Mouse (Mus musculus): Measurements from ENCODE around the gene Esrp2. TPM values are rescaled to one million over a fixed set of nuclear protein-coding genes. Genes with fewer than 3 reads are reported as not detected.

Gene Esrp2
- polyA plus RNA-seq, 1 experiment = 0.02 TPM

DNA sequence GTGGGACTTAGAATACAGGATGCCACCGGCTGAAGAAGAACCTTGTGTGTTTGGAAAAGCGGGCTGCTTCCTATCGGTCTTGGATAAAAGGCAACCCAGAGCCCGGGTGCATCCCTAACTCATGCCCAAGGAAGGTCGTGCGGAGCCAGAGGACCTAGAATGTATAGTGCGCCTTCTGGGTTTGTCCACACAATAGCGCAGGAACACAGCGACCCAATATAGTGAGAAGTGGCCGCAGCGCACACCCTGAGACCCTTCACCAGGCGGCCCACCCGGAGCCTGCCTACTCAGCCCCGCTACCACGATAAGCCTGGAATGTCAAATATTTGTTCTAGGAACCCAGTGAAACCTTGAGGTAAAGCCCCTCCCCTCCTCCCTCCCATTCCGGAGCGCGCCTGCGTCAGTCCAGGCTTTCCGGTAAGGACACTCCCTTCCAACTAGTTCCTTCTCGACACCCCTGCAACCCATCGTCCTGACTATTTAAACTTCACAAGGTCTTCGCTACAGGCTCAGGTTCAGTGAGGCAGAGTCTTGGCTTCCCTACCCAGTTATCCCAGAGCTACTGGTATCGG is 1.2 kb upstream of the Esrp2 start:
- Histone ChIP-seq H3K36me3 (ENCODE audit: control insufficient read depth) (peaks cover 7% of the 10 kb centered on the region), H3K4me3 (replicated peaks) (peak overlapping the region; percentile 56), H3K4me1 (ENCODE audit: control insufficient read depth) (peaks cover 30% of the 10 kb centered on the region), H3K9me3 (ENCODE audit: control insufficient read depth, low read length) (peaks cover 20% of the 10 kb centered on the region; the same call in 1 of the 2 replicates), H3K27me3 (ENCODE audit: control insufficient read depth) (peaks cover 77% of the 10 kb centered on the region)
- no peak for TF ChIP-seq TAL1 (IDR thresholded peaks at IDR 0.05; ENCODE audit: low read length)
- TF ChIP-seq GATA1 (IDR thresholded peaks at IDR 0.05; ENCODE audit: low read length) = no peak

DNA sequence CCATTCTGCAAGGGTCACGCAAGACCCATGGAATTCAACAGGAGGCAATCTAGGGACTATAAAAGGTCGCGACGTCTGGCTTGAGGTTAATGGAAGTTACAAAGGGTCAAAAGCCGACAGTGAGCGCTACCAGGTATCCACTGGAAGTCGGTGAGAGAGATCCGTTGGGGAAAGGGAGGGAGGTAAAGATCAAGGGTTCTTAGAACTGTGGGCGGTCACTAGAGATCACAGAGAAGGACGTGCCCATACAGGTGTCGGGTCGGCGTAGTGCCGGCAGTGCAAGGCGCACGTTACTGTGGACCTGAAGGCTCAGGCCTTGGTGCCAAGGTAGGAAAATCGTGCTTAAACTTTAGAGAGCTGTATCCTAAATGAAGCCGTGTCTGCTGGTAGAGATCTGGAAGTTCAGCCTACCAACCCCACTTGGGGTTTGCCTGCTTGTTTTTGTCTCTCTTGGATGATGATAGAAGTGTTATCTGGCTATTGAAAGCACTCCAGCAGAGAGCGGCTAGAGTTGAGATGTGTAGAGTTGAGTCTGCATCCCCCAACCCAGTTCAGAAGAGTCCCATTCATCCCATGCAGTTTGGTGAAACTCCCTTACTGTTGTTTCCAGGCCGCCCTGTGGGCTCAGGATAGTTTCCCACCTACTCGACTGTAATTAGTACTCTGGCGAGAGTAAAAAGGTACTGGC is 588 bp upstream of the Esrp2 start:
- no peak for TF ChIP-seq TAL1 (IDR thresholded peaks at IDR 0.05; ENCODE audit: low read length)
- TF ChIP-seq GATA1 (IDR thresholded peaks at IDR 0.05; ENCODE audit: low read length) = no peak
- Histone ChIP-seq H3K4me3 (replicated peaks) (peak overlapping the region; percentile 56), H3K36me3 (ENCODE audit: control insufficient read depth) (peaks cover 13% of the 10 kb centered on the region), H3K9me3 (ENCODE audit: control insufficient read depth, low read length) (peaks cover 20% of the 10 kb centered on the region; the same call in 1 of the 2 replicates), H3K27me3 (ENCODE audit: control insufficient read depth) (peaks cover 78% of the 10 kb centered on the region), H3K4me1 (ENCODE audit: control insufficient read depth) (peaks cover 31% of the 10 kb centered on the region)

DNA sequence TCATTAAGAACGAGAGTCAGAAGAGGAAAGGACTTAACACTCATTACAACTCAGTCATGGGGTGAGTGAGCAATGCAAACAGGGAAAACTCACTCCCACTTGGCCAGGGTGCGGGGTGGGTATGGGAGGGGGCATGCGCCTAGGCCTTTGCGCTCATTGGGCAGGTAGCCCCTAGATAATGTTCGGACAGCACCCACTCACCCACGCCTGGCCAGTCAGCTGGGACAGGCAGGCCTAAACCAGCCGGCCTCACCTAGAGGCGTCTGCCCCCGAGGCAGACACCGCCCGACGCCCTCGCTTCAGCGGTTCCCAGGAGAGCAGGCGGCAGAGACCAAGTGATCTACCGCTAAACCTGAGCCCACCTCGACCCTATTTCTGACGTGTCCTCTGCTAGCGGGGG is 1.1 kb downstream of the Esrp2 start:
- Histone ChIP-seq H3K36me3 (ENCODE audit: control insufficient read depth) (peaks cover 30% of the 10 kb centered on the region), H3K27me3 (ENCODE audit: control insufficient read depth) (peaks cover 78% of the 10 kb centered on the region), H3K4me1 (ENCODE audit: control insufficient read depth) (peaks cover 34% of the 10 kb centered on the region), H3K9me3 (ENCODE audit: control insufficient read depth, low read length) (peaks cover 20% of the 10 kb centered on the region; the same call in 1 of the 2 replicates), H3K4me3 (replicated peaks) (peak overlapping the region; percentile 56)
- TF ChIP-seq TAL1 (IDR thresholded peaks at IDR 0.05; ENCODE audit: low read length) (no peak), GATA1 (IDR thresholded peaks at IDR 0.05; ENCODE audit: low read length) (no peak)

DNA sequence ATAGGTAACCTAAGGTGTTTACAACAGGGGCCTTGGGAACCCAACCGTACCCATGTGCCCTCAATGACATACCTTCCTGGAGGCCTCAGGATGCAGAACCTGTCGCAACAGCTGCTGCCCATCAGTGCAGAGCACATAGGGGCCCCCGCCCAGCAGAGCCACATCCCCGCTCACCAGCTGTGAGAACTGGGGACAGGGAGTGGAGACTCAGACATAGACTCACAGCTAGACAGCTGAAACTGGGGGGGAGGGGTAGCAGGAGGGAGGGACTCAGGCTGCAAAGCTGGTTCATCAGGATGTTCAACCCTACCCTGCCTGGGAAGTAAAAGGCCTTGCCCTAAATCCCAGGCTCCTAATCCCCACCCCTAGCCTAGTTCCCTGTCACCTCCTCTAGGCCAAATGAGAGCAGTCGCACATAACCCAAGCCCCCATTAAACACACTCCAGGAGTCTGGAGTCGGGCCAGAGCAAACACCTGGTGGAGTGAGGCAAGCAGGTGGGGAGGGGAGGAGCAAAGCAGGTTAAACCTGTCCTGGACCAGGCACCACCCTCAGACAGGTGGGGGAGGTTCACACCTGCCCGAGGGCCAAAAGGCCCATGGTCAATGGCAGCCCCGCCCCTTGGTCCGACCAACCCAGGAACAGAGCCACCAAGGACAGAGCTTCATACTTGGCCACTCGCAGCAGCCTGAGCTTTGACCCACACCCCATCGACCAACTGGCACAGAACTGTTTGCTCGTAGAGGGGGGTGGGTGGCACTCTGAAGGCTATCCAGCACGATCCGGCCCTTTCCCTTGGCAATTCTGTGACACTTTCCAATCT is 1.8 kb downstream of the Esrp2 start:
- Histone ChIP-seq H3K27me3 (ENCODE audit: control insufficient read depth) (peaks cover 71% of the 10 kb centered on the region), H3K9me3 (ENCODE audit: control insufficient read depth, low read length) (peaks cover 20% of the 10 kb centered on the region; the same call in 1 of the 2 replicates), H3K4me3 (replicated peaks) (peak overlapping the region; percentile 56), H3K4me1 (ENCODE audit: control insufficient read depth) (peaks cover 34% of the 10 kb centered on the region), H3K36me3 (ENCODE audit: control insufficient read depth) (peaks cover 37% of the 10 kb centered on the region)
- TF ChIP-seq TAL1 (IDR thresholded peaks at IDR 0.05; ENCODE audit: low read length) = no peak
- no peak for TF ChIP-seq GATA1 (IDR thresholded peaks at IDR 0.05; ENCODE audit: low read length)

DNA sequence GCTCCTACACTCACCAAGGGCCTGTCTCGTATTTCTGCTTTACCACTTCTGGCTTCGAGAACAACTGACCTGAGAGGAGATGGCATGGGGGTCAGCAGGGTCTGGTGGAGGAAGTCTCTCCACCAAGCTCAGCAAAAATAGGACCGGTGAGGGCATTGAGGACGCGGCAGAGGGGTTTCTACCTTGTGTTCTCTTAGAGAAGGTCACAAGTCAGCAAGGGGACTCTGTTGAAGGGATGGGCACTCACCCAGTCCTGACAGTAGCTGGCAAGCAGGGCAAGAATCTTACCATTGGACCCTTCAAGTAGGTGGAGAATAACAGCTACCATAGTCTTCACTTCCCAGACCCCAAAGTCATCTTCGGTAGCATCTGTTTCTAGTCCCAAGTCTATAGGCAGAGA is 2.8 kb downstream of the Esrp2 start:
- Histone ChIP-seq H3K27me3 (ENCODE audit: control insufficient read depth) (peaks cover 61% of the 10 kb centered on the region), H3K9me3 (ENCODE audit: control insufficient read depth, low read length) (peaks cover 20% of the 10 kb centered on the region; the same call in 1 of the 2 replicates), H3K36me3 (ENCODE audit: control insufficient read depth) (peaks cover 47% of the 10 kb centered on the region), H3K4me1 (ENCODE audit: control insufficient read depth) (peaks cover 34% of the 10 kb centered on the region), H3K4me3 (replicated peaks) (no peak overlapping the region)
- TF ChIP-seq TAL1 (IDR thresholded peaks at IDR 0.05; ENCODE audit: low read length) (no peak), GATA1 (IDR thresholded peaks at IDR 0.05; ENCODE audit: low read length) (no peak)

DNA sequence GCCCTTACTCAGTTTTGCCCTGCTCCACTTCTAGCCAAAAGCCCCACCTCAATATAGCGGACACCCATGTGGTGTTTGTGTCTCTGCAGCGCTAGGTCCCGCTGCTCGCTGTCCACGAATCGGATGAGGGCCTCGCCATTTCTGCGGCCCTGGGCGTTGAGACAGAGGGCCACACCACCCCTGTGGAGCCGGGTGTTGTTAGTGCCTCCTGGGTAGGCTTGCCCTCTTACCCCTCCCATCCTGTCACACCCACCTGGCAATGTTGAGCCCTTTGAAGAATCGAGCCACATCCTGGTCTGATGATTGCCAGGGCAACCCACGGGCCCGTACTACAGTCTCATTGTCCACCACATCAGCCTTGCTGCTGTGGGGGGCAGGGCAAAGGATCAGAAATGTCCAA is 3.2 kb downstream of the Esrp2 start:
- Histone ChIP-seq H3K4me1 (ENCODE audit: control insufficient read depth) (peaks cover 34% of the 10 kb centered on the region), H3K27me3 (ENCODE audit: control insufficient read depth) (peaks cover 57% of the 10 kb centered on the region), H3K4me3 (replicated peaks) (no peak overlapping the region), H3K36me3 (ENCODE audit: control insufficient read depth) (peaks cover 51% of the 10 kb centered on the region), H3K9me3 (ENCODE audit: control insufficient read depth, low read length) (peaks cover 20% of the 10 kb centered on the region; the same call in 1 of the 2 replicates)
- TF ChIP-seq GATA1 (IDR thresholded peaks at IDR 0.05; ENCODE audit: low read length) (no peak), TAL1 (IDR thresholded peaks at IDR 0.05; ENCODE audit: low read length) (no peak)

DNA sequence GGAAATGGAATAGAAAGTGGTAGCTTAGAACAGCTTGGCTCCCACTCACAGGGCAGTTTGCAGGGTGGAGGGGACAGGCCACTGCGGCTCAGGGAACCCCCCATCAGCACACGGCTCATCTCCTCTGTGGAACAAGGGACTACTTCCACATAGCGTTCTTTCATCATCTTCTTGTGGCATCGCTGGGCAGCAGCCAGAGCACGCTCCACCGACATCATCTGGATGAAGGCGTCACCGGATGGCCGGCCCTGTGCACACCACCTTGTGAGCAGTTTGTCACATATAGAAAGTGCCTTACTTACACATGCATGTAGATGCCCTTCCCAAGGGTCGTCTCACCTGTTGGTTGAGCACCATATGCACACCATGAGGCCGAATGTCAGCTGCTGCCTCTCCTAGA is 4.4 kb downstream of the Esrp2 start:
- TF ChIP-seq TAL1 (IDR thresholded peaks at IDR 0.05; ENCODE audit: low read length) = no peak
- peaks cover 16% of the 10 kb centered on the region; the same call in 1 of the 2 replicates for H3K9me3 ChIP-seq (ENCODE audit: control insufficient read depth, low read length)
- peaks cover 23% of the 10 kb centered on the region for H3K4me1 ChIP-seq (ENCODE audit: control insufficient read depth)
- peaks cover 63% of the 10 kb centered on the region for H3K36me3 ChIP-seq (ENCODE audit: control insufficient read depth)
- H3K27me3 ChIP-seq (ENCODE audit: control insufficient read depth) = peaks cover 45% of the 10 kb centered on the region
- H3K4me3 ChIP-seq (replicated peaks) = no peak overlapping the region

DNA sequence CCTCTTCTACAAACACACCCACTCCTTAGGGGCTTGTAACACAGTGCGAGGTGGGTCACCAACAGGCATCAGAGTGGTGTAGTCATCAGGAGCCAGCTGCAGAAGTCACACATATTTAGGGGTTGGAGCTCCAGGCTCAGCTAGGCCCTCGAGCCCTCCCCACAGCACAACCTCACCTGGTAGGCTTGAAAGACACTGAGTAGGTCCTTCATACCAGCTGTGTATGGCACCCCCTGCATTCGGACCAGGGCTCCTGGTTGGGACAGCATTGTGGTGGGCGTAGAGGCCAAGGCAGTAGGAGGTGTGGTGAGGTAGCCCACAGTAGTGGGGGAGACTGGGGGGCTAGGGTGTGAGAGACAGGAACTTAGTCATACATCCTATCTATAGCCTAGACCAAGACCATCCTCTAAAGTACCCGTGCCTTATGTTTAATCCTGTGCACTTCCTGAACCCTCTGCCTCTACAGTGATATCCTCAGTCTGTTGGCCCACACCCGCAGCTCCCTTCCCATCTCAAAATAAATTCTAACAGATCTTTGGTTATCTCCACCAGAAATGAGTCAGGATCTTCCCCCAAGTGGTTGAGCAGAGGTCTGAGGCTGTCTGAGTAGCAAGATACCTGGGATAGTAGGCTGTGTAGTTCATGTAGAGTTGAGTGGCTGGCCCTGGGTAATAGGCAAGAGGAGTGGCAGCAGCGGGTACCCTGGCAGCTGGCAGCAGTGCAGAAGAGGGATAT is 5.1 kb downstream of the Esrp2 start:
- no peak overlapping the region for H3K4me3 ChIP-seq (replicated peaks)
- peaks cover 9% of the 10 kb centered on the region; the same call in 1 of the 2 replicates for H3K9me3 ChIP-seq (ENCODE audit: control insufficient read depth, low read length)
- TF ChIP-seq GATA1 (IDR thresholded peaks at IDR 0.05; ENCODE audit: low read length) (no peak), TAL1 (IDR thresholded peaks at IDR 0.05; ENCODE audit: low read length) (no peak)
- H3K4me1 ChIP-seq (ENCODE audit: control insufficient read depth) = peaks cover 18% of the 10 kb centered on the region
- peaks cover 68% of the 10 kb centered on the region for H3K36me3 ChIP-seq (ENCODE audit: control insufficient read depth)
- H3K27me3 ChIP-seq (ENCODE audit: control insufficient read depth) = peaks cover 38% of the 10 kb centered on the region
